Mouse (Mus musculus): ENCODE data around the gene Hnrnph2. TPM values are rescaled to one million over a fixed set of nuclear protein-coding genes. Genes with fewer than 3 reads are reported as not detected.

The Hnrnph2 gene
- polyA plus RNA-seq, 1 experiment, result 20.5 TPM

GRCm38 (mm10) chrX:134589836-134590235 lies 11.1 kb upstream of the Hnrnph2 start:
- Histone ChIP-seq H3K27ac (ENCODE audit: insufficient read depth, low read depth, low read length) (no peak overlapping the region), H3K4me1 (ENCODE audit: control insufficient read depth, insufficient read depth, low read length) (peaks cover 5% of the 10 kb centered on the region; the same call in 1 of the 2 replicates), H3K36me3 (ENCODE audit: control insufficient read depth, insufficient read depth, low read length) (no peaks in the 10 kb centered on the region), H3K4me3 (ENCODE audit: insufficient read depth, low read depth, low read length) (no peak overlapping the region), H3K27me3 (replicated peaks; ENCODE audit: control insufficient read depth, insufficient read depth, low read length) (no peaks in the 10 kb centered on the region)
- WGBS, result 29% methylated on average over 5 of the region's 5 CpGs
- no peak for DNase-seq
- no peak for TF ChIP-seq POLR2A (IDR thresholded peaks at IDR 0.05; ENCODE audit: low read depth, low read length)
- no peak for TF ChIP-seq CTCF (conservative IDR thresholded peaks at IDR 0.05; ENCODE audit: insufficient read depth, insufficient read length, low read depth, low read length)

- no peak for DNase-seq
- WGBS, result 2% methylated on average over 10 of the region's 10 CpGs
- H3K27me3 ChIP-seq (replicated peaks; ENCODE audit: control insufficient read depth, insufficient read depth, low read length), result no peaks in the 10 kb centered on the region
- no peaks in the 10 kb centered on the region for H3K4me1 ChIP-seq (ENCODE audit: control insufficient read depth, insufficient read depth, low read length)
- no peaks in the 10 kb centered on the region for H3K36me3 ChIP-seq (ENCODE audit: control insufficient read depth, insufficient read depth, low read length)
- no peak overlapping the region for H3K27ac ChIP-seq (ENCODE audit: insufficient read depth, low read depth, low read length)
- TF ChIP-seq POLR2A (IDR thresholded peaks at IDR 0.05; ENCODE audit: low read depth, low read length) (no peak), CTCF (conservative IDR thresholded peaks at IDR 0.05; ENCODE audit: insufficient read depth, insufficient read length, low read depth, low read length) (no peak)
- H3K4me3 ChIP-seq (ENCODE audit: insufficient read depth, low read depth, low read length), result peak overlapping the region; percentile 66
These were observed 935 bp upstream of the Hnrnph2 start for GRCm38 (mm10) chrX:134599922-134600565.

GRCm38 (mm10) chrX:134601380-134602120 lies 571 bp downstream of the Hnrnph2 start:
- no peak for DNase-seq
- WGBS, result 2% methylated on average over 33 of the region's 43 CpGs
- Histone ChIP-seq H3K4me3 (ENCODE audit: insufficient read depth, low read depth, low read length) (peak overlapping the region; percentile 67), H3K4me1 (ENCODE audit: control insufficient read depth, insufficient read depth, low read length) (no peaks in the 10 kb centered on the region), H3K36me3 (ENCODE audit: control insufficient read depth, insufficient read depth, low read length) (no peaks in the 10 kb centered on the region), H3K27ac (ENCODE audit: insufficient read depth, low read depth, low read length) (peak overlapping the region; percentile 88), H3K27me3 (replicated peaks; ENCODE audit: control insufficient read depth, insufficient read depth, low read length) (no peaks in the 10 kb centered on the region)
- TF ChIP-seq POLR2A (IDR thresholded peaks at IDR 0.05; ENCODE audit: low read depth, low read length) (no peak), CTCF (conservative IDR thresholded peaks at IDR 0.05; ENCODE audit: insufficient read depth, insufficient read length, low read depth, low read length) (no peak)

- Histone ChIP-seq H3K4me3 (ENCODE audit: insufficient read depth, low read depth, low read length) (no peak overlapping the region), H3K27ac (ENCODE audit: insufficient read depth, low read depth, low read length) (no peak overlapping the region), H3K27me3 (replicated peaks; ENCODE audit: control insufficient read depth, insufficient read depth, low read length) (no peaks in the 10 kb centered on the region), H3K36me3 (ENCODE audit: control insufficient read depth, insufficient read depth, low read length) (no peaks in the 10 kb centered on the region), H3K4me1 (ENCODE audit: control insufficient read depth, insufficient read depth, low read length) (peaks cover 4% of the 10 kb centered on the region; the same call in 1 of the 2 replicates)
- TF ChIP-seq CTCF (conservative IDR thresholded peaks at IDR 0.05; ENCODE audit: insufficient read depth, insufficient read length, low read depth, low read length), result peak; percentile 22; the same call in 1 of the 2 replicates
- no peak for TF ChIP-seq POLR2A (IDR thresholded peaks at IDR 0.05; ENCODE audit: low read depth, low read length)
- DNase-seq, result peak; percentile 43
- 5% methylated on average over 4 of the region's 4 CpGs for WGBS
These were observed 8.5 kb downstream of the Hnrnph2 start for GRCm38 (mm10) chrX:134609472-134609871.

GRCm38 (mm10) chrX:134610984-134611383 lies 10.0 kb downstream of the Hnrnph2 start:
- Histone ChIP-seq H3K27ac (ENCODE audit: insufficient read depth, low read depth, low read length) (no peak overlapping the region), H3K4me1 (ENCODE audit: control insufficient read depth, insufficient read depth, low read length) (peaks cover 4% of the 10 kb centered on the region; the same call in 1 of the 2 replicates), H3K36me3 (ENCODE audit: control insufficient read depth, insufficient read depth, low read length) (no peaks in the 10 kb centered on the region), H3K27me3 (replicated peaks; ENCODE audit: control insufficient read depth, insufficient read depth, low read length) (no peaks in the 10 kb centered on the region), H3K4me3 (ENCODE audit: insufficient read depth, low read depth, low read length) (no peak overlapping the region)
- 65% methylated on average over 4 of the region's 4 CpGs for WGBS
- DNase-seq, result no peak
- no peak for TF ChIP-seq POLR2A (IDR thresholded peaks at IDR 0.05; ENCODE audit: low read depth, low read length)
- TF ChIP-seq CTCF (conservative IDR thresholded peaks at IDR 0.05; ENCODE audit: insufficient read depth, insufficient read length, low read depth, low read length), result no peak

GRCm38 (mm10) chrX:134612285-134612959 lies 11.4 kb downstream of the Hnrnph2 start:
- TF ChIP-seq POLR2A (IDR thresholded peaks at IDR 0.05; ENCODE audit: low read depth, low read length) (no peak), CTCF (conservative IDR thresholded peaks at IDR 0.05; ENCODE audit: insufficient read depth, insufficient read length, low read depth, low read length) (no peak)
- Histone ChIP-seq H3K4me1 (ENCODE audit: control insufficient read depth, insufficient read depth, low read length) (peaks cover 4% of the 10 kb centered on the region; the same call in 1 of the 2 replicates), H3K36me3 (ENCODE audit: control insufficient read depth, insufficient read depth, low read length) (no peaks in the 10 kb centered on the region), H3K27ac (ENCODE audit: insufficient read depth, low read depth, low read length) (peak overlapping the region; percentile 59; the same call in 1 of the 2 replicates), H3K4me3 (ENCODE audit: insufficient read depth, low read depth, low read length) (peak overlapping the region; percentile 50), H3K27me3 (replicated peaks; ENCODE audit: control insufficient read depth, insufficient read depth, low read length) (no peaks in the 10 kb centered on the region)
- 2% methylated on average over 15 of the region's 15 CpGs for WGBS
- peak; percentile 46 for DNase-seq
